Mouse (Mus musculus): ENCODE measurements around the gene Vmn2r88.
"Not testable (repeated sequence)": the region's sequence is repeated elsewhere in the genome, so short reads cannot be mapped to it uniquely, and the experiment has no call there.

Vmn2r88 gene

DNA sequence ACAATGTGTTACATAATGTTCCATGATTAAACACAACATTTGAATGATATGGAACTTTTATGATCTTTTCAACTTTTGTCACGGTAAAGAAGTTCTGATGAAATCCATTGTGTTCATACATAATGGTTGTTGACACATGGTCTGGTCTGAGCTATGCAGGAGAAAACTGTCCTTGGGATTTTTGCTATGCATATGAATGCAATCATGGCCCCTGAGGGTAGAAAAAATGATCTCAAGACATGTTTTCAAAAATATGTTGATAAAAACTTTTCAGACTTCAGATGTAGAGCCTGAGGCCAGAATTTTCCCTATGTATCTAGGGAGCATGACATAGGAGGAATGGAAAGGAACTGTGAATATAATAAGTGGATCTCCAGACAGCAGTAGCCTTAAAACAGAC, at the start of gene Vmn2r88:
Gene Vmn2r88, plus strand, starts transcription at position 301 of the 400 bp plus-strand sequence.
- DNase-seq, result no peak

DNA sequence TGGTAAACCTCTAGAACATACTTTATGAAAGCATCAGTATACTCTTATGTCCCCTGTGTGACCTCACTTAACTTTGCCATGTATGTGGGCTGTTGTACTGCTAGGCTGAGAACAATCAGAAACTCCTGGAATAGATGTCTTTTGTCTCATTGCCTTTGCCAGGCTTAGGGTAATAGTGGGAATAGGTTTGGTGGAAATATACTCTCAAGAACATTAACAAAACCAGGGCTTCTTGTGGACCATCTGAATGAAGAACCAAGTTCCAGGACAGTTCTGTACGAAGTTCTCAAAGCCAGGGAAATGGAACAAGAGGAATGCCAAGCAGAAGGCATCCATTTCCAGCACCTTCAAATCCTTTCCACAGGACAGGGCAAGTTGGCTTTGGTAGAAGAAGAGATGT, 49.2 kb upstream of the Vmn2r88 start, which contains the start of gene Gm7247:
Gene Gm7247, plus strand, starts transcription at position 301 of the 400 bp plus-strand sequence.
- DNase-seq, result no peak

DNA sequence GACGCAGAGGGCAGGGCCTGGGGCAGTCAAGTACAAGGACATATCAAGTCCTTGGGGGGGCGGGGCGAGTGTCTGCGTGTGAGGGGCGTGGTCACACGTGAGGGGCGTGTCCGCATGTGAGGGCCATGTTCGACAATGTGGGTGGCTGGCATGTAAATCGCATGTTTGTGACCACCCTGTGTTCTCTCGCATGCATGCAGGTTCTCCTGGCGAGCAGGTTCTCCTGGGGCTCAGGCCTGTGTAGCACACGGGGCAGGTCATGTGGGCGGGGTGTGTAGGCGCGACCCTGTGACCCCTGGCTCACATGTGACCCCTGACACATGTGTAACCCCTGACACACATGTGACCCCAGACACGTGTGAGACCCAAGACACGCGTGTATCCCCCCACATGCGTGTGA, 27.8 kb upstream of the Vmn2r88 start:
- DNase-seq, result no peak

DNA sequence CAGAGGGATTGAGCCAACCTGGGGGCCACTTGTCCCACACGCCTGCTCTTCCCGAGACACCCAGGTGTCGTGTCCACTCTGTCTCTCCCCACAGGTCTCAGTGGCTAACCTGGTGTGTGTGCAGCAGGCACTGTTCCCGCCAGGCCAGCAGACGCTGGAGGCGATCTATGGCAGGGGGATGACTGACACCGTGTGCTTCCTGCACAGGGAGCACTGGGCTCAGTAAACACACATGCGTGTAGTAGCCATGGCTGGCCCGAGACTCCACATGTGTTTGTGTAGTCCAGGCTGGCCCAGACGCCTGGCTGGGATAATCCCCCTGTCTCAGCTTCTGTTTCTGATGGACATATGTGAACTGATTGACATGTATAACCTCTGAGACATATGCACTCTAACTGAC, 26.3 kb upstream of the Vmn2r88 start:
- peak in 1 of 2 experiments; percentile 4 for DNase-seq

DNA sequence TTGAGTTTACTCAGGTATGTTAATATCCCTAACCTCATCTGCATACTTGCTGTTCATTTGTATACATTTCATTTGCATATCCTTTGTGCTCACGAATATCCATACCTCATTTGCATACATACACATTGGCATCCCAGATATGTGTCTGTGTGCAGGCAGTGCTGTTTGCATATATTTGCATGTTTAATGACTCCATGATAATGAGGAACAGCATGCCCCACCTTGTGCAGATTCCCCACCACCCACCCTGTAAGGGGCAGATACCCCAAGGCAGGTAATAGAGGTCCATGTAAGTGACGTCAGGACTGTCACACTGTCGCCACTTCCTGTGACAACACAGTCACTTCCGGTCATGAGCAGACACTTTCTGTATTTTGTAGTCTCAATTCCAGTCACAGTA, 24.9 kb upstream of the Vmn2r88 start:
- DNase-seq, result peak in 1 of 2 experiments; percentile 3

DNA sequence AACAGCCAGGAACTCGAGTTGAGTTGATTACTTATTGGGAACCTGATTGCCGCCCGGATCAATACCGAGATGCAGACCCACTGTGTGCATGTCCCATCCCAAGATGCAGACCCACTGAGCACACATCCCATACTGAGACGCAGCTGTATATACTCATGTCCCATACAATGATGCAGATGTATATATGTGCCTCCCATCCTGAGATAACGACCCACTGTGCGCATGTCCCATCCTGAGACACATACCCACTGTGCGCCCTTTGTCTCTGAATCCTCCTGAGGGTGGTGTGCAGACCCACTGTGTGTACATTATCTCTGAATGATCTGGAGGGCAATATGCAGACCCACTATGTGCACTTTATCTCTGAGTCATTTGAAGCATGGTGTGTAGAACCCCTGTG, 22.9 kb upstream of the Vmn2r88 start:
- no peak for DNase-seq

GRCm38 (mm10) chr14:51388222-51388621, 22.4 kb upstream of the Vmn2r88 start:
- DNase-seq, result no peak

GRCm38 (mm10) chr14:51423885-51424284, 13.3 kb downstream of the Vmn2r88 start:
- no peak for DNase-seq

GRCm38 (mm10) chr14:51430138-51430537, 19.5 kb downstream of the Vmn2r88 start:
- DNase-seq, result peak in 1 of 2 experiments; percentile 7

DNA sequence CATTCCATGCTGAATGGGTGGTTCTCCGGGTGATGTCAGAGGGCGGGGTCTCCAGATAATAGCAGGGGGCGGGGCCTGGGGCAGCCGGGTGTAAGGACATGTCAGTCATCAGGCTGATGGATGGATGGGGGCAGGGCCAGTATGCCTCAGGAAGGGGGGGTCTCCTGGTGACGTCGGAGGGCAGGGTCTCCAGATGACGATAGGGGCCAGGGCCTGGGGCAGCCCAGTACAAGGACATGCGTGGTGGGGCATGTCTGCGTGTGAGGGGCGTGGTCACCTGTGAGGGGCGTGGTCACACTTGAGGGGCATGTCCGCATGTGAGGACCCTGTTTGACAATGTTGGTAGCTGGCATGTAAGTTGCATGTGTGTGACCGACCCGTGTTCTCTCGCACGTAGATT, 23.9 kb downstream of the Vmn2r88 start:
- no peak for DNase-seq

DNA sequence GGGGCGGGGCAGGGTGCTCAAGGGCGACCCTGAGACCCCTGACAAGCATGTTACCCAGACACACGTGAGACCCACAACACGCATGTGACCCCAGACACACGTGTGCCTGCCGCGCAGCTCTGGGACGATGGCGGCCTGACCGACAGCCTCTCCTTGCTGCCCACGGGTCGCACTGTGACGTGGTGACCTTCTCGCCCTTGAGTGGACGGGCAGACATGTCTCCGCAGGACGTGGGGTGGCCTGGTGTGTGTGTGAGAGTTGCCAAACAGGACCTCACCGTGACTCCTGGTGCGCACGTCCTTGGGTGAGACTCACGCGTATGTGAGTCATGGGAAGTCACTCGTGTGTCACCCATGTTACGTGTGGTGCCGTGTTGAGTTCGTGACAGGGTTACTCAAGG, 24.4 kb downstream of the Vmn2r88 start:
- no peak for DNase-seq

GRCm38 (mm10) chr14:51438955-51439354, 28.3 kb downstream of the Vmn2r88 start:
- no peak for DNase-seq

DNA sequence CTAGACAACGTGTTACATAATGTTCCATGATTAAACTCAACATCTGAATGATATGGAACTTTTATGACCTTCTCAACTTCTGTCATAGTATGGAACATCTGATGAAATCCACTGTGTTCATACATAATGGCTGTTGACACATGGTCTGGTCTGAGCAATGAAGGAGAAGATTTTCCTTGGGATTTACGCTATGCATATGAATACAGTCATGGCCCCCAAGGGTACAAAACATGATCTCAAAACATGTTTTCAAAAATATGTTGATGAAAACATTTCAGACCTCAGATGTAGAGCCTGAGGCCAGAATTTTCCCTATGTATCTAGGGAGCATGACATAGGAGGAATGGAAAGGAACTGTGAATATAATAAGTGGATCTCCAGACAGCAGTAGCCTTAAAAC, 40.9 kb downstream of the Vmn2r88 start, which contains the start of gene Vmn2r89:
Gene Vmn2r89, plus strand, starts transcription at position 301 of the 400 bp plus-strand sequence.
- DNase-seq, result not testable (repeated sequence)
